Mouse (Mus musculus) ES-Bruce4 (cell line): ENCODE data around the gene Nck1. TPM values are rescaled to one million over a fixed set of nuclear protein-coding genes. Genes with fewer than 3 reads are reported as not detected.

Experiments
- H3K27ac ChIP-seq: 2 replicates; pipeline ENCODE4 v1.5.1; 2012; ENCODE audit warnings: low read length, inconsistent platforms; ENCODE audit not compliant: insufficient read depth
- H3K27me3 ChIP-seq: 2 replicates; pipeline ENCODE4 v1.6.1; 2012; ENCODE audit warnings: mild to moderate bottlenecking, low read length, inconsistent platforms; ENCODE audit not compliant: control insufficient read depth, poor library complexity, insufficient read depth, severe bottlenecking
- H3K36me3 ChIP-seq: 2 replicates; pipeline ENCODE4 v1.6.1; 2012; ENCODE audit warnings: inconsistent platforms, mild to moderate bottlenecking, low read length, moderate library complexity; ENCODE audit not compliant: control insufficient read depth, poor library complexity, insufficient read depth, severe bottlenecking
- H3K4me1 ChIP-seq: one replicate; pipeline ENCODE4 v1.8.1; 2011; ENCODE audit warnings: low read length; ENCODE audit not compliant: control insufficient read depth, insufficient read depth
- H3K4me3 ChIP-seq: 2 replicates; pipeline ENCODE4 v1.5.1; 2011; ENCODE audit warnings: low read depth, mild to moderate bottlenecking, low read length
- H3K9ac ChIP-seq: 2 replicates; pipeline ENCODE4 v1.6.1; 2012; ENCODE audit warnings: low read depth, mild to moderate bottlenecking, inconsistent platforms; ENCODE audit not compliant: poor library complexity, severe bottlenecking
- H3K9me3 ChIP-seq: replicated peaks from 2 replicates; pipeline ENCODE4 v1.6.1; 2012; ENCODE audit warnings: mild to moderate bottlenecking, low read length, inconsistent platforms; ENCODE audit not compliant: control insufficient read depth, poor library complexity, insufficient read depth, severe bottlenecking
- CTCF ChIP-seq: IDR thresholded peaks from one replicate; pipeline ENCODE4 v1.8.1; 2011; ENCODE audit warnings: low read depth, low read length
- EP300 ChIP-seq: IDR thresholded peaks from 2 replicates; pipeline ENCODE4 v1.6.1; 2011; ENCODE audit warnings: low read depth, low read length; ENCODE audit not compliant: insufficient read depth
- POLR2A ChIP-seq: IDR thresholded peaks from one replicate; pipeline ENCODE4 v1.8.1; 2011; ENCODE audit warnings: low read length; ENCODE audit not compliant: insufficient read depth
- polyA plus RNA-seq: library from polyadenylated mRNA; stranded (reverse); fragments of >200 nt; gene quantifications from 2 replicates; pipeline ENCODE4 v1.2.4, GENCODE M21; 2011; ENCODE audit warnings: low read depth; ENCODE audit not compliant: missing spikeins, insufficient read depth, insufficient read length

Nck1 gene
- polyA plus RNA-seq, 1 experiment: 60.1 TPM

- no peaks in the 10 kb centered on the region for H3K36me3 ChIP-seq
- H3K9ac ChIP-seq: no peak overlapping the region
- no peak overlapping the region for H3K4me3 ChIP-seq
- no peaks in the 10 kb centered on the region for H3K9me3 ChIP-seq
- H3K27ac ChIP-seq: no peak overlapping the region
- H3K4me1 ChIP-seq: no peaks in the 10 kb centered on the region
- no peak for TF ChIP-seq POLR2A
- no peak for TF ChIP-seq EP300
- no peak for TF ChIP-seq CTCF
- no peaks in the 10 kb centered on the region for H3K27me3 ChIP-seq
Measured at GRCm38 (mm10) chr9:100522029-100522428, 23.9 kb downstream of the Nck1 start.

GRCm38 (mm10) chr9:100520586-100520985 is 25.3 kb downstream of the Nck1 start:
- no peak overlapping the region for H3K4me3 ChIP-seq
- no peak for TF ChIP-seq CTCF
- TF ChIP-seq EP300: no peak
- TF ChIP-seq POLR2A: no peak
- no peaks in the 10 kb centered on the region for H3K4me1 ChIP-seq
- H3K9me3 ChIP-seq: no peaks in the 10 kb centered on the region
- no peak overlapping the region for H3K27ac ChIP-seq
- no peaks in the 10 kb centered on the region for H3K27me3 ChIP-seq
- no peak overlapping the region for H3K9ac ChIP-seq
- H3K36me3 ChIP-seq: no peaks in the 10 kb centered on the region

GRCm38 (mm10) chr9:100520012-100520411 is 25.9 kb downstream of the Nck1 start:
- no peaks in the 10 kb centered on the region for H3K9me3 ChIP-seq
- no peak for TF ChIP-seq POLR2A
- TF ChIP-seq CTCF: no peak
- TF ChIP-seq EP300: no peak
- H3K9ac ChIP-seq: no peak overlapping the region
- H3K27me3 ChIP-seq: no peaks in the 10 kb centered on the region
- no peak overlapping the region for H3K4me3 ChIP-seq
- no peaks in the 10 kb centered on the region for H3K4me1 ChIP-seq
- H3K27ac ChIP-seq: no peak overlapping the region
- H3K36me3 ChIP-seq: no peaks in the 10 kb centered on the region

GRCm38 (mm10) chr9:100507581-100507980 is 38.4 kb downstream of the Nck1 start:
- Histone ChIP-seq H3K4me1 (no peaks in the 10 kb centered on the region), H3K27me3 (no peaks in the 10 kb centered on the region), H3K9ac (no peak overlapping the region), H3K4me3 (no peak overlapping the region), H3K9me3 (no peaks in the 10 kb centered on the region), H3K27ac (no peak overlapping the region), H3K36me3 (no peaks in the 10 kb centered on the region)
- TF ChIP-seq CTCF: no peak
- no peak for TF ChIP-seq POLR2A
- no peak for TF ChIP-seq EP300

- H3K9ac ChIP-seq: no peak overlapping the region
- H3K9me3 ChIP-seq: no peaks in the 10 kb centered on the region
- no peak for TF ChIP-seq POLR2A
- no peak for TF ChIP-seq EP300
- no peak for TF ChIP-seq CTCF
- no peaks in the 10 kb centered on the region for H3K36me3 ChIP-seq
- H3K4me3 ChIP-seq: no peak overlapping the region
- H3K4me1 ChIP-seq: no peaks in the 10 kb centered on the region
- H3K27me3 ChIP-seq: no peaks in the 10 kb centered on the region
- no peak overlapping the region for H3K27ac ChIP-seq
Measured at GRCm38 (mm10) chr9:100506652-100507051, 39.3 kb downstream of the Nck1 start.

- Histone ChIP-seq H3K9me3 (no peaks in the 10 kb centered on the region), H3K9ac (no peak overlapping the region), H3K27me3 (no peaks in the 10 kb centered on the region), H3K4me3 (no peak overlapping the region), H3K27ac (no peak overlapping the region), H3K4me1 (no peaks in the 10 kb centered on the region), H3K36me3 (no peaks in the 10 kb centered on the region)
- no peak for TF ChIP-seq CTCF
Measured at GRCm38 (mm10) chr9:100505498-100505897, 40.4 kb downstream of the Nck1 start.
